Comparison of ENCODE assay signal across 8 mouse cellular contexts in genomic region chr3:105704031-105705008, GRCm38 (mm10). TPM values are rescaled to one million over a fixed set of nuclear protein-coding genes. Genes with fewer than 3 reads are reported as not detected.
DNase-seq lines count a peak whose midpoint lies in the region; ATAC-seq and TF ChIP-seq lines count a peak whose summit lies in the region.

Inka2 (plus strand) TSS chr3:105704599.

- H3K4me2 ChIP-seq in forebrain, postnatal 0 days (ENCODE audit: low read depth): peak within 1 kb of the TSS; percentile 92

- peaks cover 10% of the 10 kb centered on the region for H3K4me1 ChIP-seq in cerebellum, adult 2 months (ENCODE audit: control insufficient read depth, insufficient read depth, low read length)
- no peaks in the 10 kb centered on the region for H3K4me1 ChIP-seq in forebrain, postnatal 0 days (ENCODE audit: insufficient read depth)

- TF ChIP-seq POLR2A in cerebellum, adult 2 months (IDR thresholded peaks at IDR 0.05; ENCODE audit: borderline replicate concordance, insufficient read depth, low read length): peak; percentile 87; the same call in 1 of the 2 replicates

- no peaks in the 10 kb centered on the region for H3K27me3 ChIP-seq in cerebellum, adult 2 months (ENCODE audit: control insufficient read depth, insufficient read depth, low read length)
- no peaks in the 10 kb centered on the region for H3K27me3 ChIP-seq in forebrain, postnatal 0 days (ENCODE audit: insufficient read depth, low read length)

- WGBS in cerebellum, adult 2 months: 9% methylated on average over 41 of the region's 43 CpGs
- WGBS in forebrain, postnatal 0 days: 4% methylated on average over 41 of the region's 43 CpGs

- peak; percentile 98 for ATAC-seq in forebrain, postnatal 0 days
- ATAC-seq in hematopoietic stem cell, adult 5-6 weeks (replicated peaks in 1 of 2; ENCODE audit: insufficient read depth in 1 of 2, low FRiP score in 2 of 2, low TSS enrichment in 1 of 2, low read depth in 1 of 2, poor library complexity in 2 of 2, severe bottlenecking in 2 of 2): peak; percentile 94

- H3K36me3 ChIP-seq in forebrain, postnatal 0 days (ENCODE audit: insufficient read depth): no peaks in the 10 kb centered on the region

- H3K4me3 ChIP-seq in cerebellum, adult 2 months (replicated peaks; ENCODE audit: insufficient read depth, low read depth, low read length): peak within 1 kb of the TSS; percentile 86
- peak within 1 kb of the TSS; percentile 43 for H3K4me3 ChIP-seq in forebrain, postnatal 0 days (ENCODE audit: low read depth, low read length)

- DNase-seq in Muller cell, postnatal 12 days (ENCODE audit: inconsistent ontology term): peak; percentile 94
- peak; percentile 88 to 91 for DNase-seq in cerebellum, adult 2 months
- peak; percentile 87 for DNase-seq in forebrain, postnatal 0 days
- DNase-seq in layer of hippocampus, postnatal 10 days (ENCODE audit: low spot score in 2 of 2): peak; percentile 76 to 82
- DNase-seq in lung, postnatal 10 days: peak; percentile 89
- DNase-seq in ovary, postnatal 36 days (ENCODE audit: low spot score): peak; percentile 77
- peak; percentile 87 for DNase-seq in thymus, postnatal 14 days

- no peak for TF ChIP-seq CTCF in cerebellum, adult 2 months (IDR thresholded peaks at IDR 0.05; ENCODE audit: borderline replicate concordance, insufficient read depth, low read depth, low read length)
- no peak for TF ChIP-seq CTCF in forebrain, postnatal 0 days (IDR thresholded peaks at IDR 0.05; ENCODE audit: low read depth)

- H3K9ac ChIP-seq in forebrain, postnatal 0 days: peak within 1 kb of the TSS; percentile 45

- no peaks in the 10 kb centered on the region for H3K9me3 ChIP-seq in forebrain, postnatal 0 days (ENCODE audit: low read length)

- H3K27ac ChIP-seq in cerebellum, adult 2 months (ENCODE audit: insufficient read depth, low read length): peak within 1 kb of the TSS; percentile 93
- H3K27ac ChIP-seq in forebrain, postnatal 0 days (ENCODE audit: low read depth, low read length): peak within 1 kb of the TSS; percentile 42; the same call in 1 of the 2 replicates

RNA-seq across cellular contexts. Expression of gene Inka2, which starts in this region (rescaled TPM):
- 15.0 and 15.9 TPM in 2 replicates for polyA plus RNA-seq in cerebellum, adult 2 months (2012; rRNA removed)
- 6.9 and 7.2 TPM in 2 replicates for total RNA-seq in forebrain, postnatal 0 days (2014; rRNA removed)
- 1.1 and 4.2 TPM in 2 replicates for polyA plus RNA-seq in forebrain, postnatal 0 days (2015; fragmentation: Nextera tagmentation; extraction: Ambion mirVana)
- 0.30 TPM in 1 of 2 replicates, not detected in the other for total RNA-seq in hematopoietic stem cell, adult 5-6 weeks (2017)
- total RNA-seq in layer of hippocampus, postnatal 10 days (2021): 10 to 100 TPM; 39.3 to 41.5 TPM

Comparison
In these comparisons a context has a peak if more than half of its experiments do, and no peak if none do; other contexts are left out.
1. Peak in every context shown above with its lines: DNase-seq, ATAC-seq, H3K4me3 ChIP-seq and H3K27ac ChIP-seq.
2. Peak in ATAC-seq in hematopoietic stem cell, adult 5-6 weeks; RNA of the gene not detected or under 1 TPM.